In the genomic region with DNA sequence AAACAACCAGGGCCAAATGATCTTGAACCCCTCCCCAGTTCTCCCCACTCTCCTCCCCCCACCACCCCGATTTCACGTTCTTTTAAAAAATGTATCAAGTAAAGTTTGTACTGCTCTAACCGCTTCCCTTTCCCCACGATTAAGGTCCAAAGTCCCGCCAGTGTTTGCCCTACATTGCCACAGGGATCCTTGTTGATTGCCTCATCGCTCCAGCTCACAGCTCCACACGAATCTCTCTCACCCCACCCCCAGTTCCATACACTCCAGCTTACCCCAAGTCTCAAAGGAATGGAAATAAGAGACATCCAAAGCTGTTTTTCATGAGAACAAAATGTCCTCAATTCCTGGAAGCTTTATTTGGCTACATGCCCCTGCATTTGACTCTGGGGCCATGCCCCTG, we compare ENCODE assay signal across 13 mouse cellular contexts. TPM values are rescaled to one million over a fixed set of nuclear protein-coding genes. Genes with fewer than 3 reads are reported as not detected.
DNase-seq lines count a peak whose midpoint lies in the region; ATAC-seq lines count a peak whose summit lies in the region.
"Had no signal": no experiment of that assay in that cellular context is flagged by ENCODE, and none has a peak within 500 bp of the region (broad histone marks: within the 10 kb centered on the region; RNA-seq: fewer than 3 reads in every experiment).

No protein-coding gene starts in this region.

- H3K9me3 ChIP-seq in lung, embryonic 16.5 days (ENCODE audit: control insufficient read depth, low read length): no peaks in the 10 kb centered on the region

- no peak overlapping the region for H3K27ac ChIP-seq in lung, embryonic 16.5 days (ENCODE audit: low read length)
- H3K27ac ChIP-seq: hindbrain, postnatal 0 days; macrophage had no signal

- DNase-seq in lung, postnatal 4 days: no peak
- DNase-seq in kidney, postnatal 36 days: peak; percentile 73 to 79
- DNase-seq in lung, postnatal 14 days: peak; percentile 17
- no peak for DNase-seq in thymus, postnatal 25 days
- DNase-seq in layer of hippocampus, adult 9-10 months (ENCODE audit: low spot score): no peak
- DNase-seq in layer of hippocampus, adult 11-12 months (ENCODE audit: low spot score): no peak
- DNase-seq: cerebellum, adult 9-10 months; heart, postnatal 10 days; midbrain, embryonic 14.5 days had no signal

- no peaks in the 10 kb centered on the region for H3K36me3 ChIP-seq in lung, embryonic 16.5 days (ENCODE audit: control insufficient read depth, insufficient read depth, low read length)

- H3K9ac ChIP-seq in lung, embryonic 16.5 days (ENCODE audit: low read length): no peak overlapping the region

- H3K4me2 ChIP-seq in lung, embryonic 16.5 days (ENCODE audit: low read depth, low read length): no peak overlapping the region

- no peaks in the 10 kb centered on the region for H3K27me3 ChIP-seq in lung, embryonic 16.5 days (ENCODE audit: control insufficient read depth, insufficient read depth, low read depth, low read length)

- 38% methylated on average over 7 of the region's 7 CpGs for WGBS in lung, embryonic 16.5 days

- peaks cover 7% of the 10 kb centered on the region for H3K4me1 ChIP-seq in lung, embryonic 16.5 days (replicated peaks; ENCODE audit: control insufficient read depth, insufficient read depth, low read length)

- H3K4me3 ChIP-seq in lung, embryonic 16.5 days (ENCODE audit: low read length): no peak overlapping the region
- H3K4me3 ChIP-seq: erythroblast, embryonic 14.5 days had no signal

- peak; percentile 41; the same call in 1 of the 2 replicates for ATAC-seq in lung, embryonic 16.5 days (ENCODE audit: low read depth)
- ATAC-seq: hindbrain, postnatal 0 days had no signal

RNA-seq across cellular contexts. Expression of a gene that starts 15.7 kb away (rescaled TPM):
- 242 and 258 TPM in 2 replicates for polyA plus RNA-seq in lung, embryonic 16.5 days (2015; fragmentation: Nextera tagmentation; extraction: Ambion mirVana)

RNA-seq across cellular contexts. Expression of a gene that starts 16.3 kb away (rescaled TPM):
- 450 and 479 TPM in 2 replicates for polyA plus RNA-seq in lung, embryonic 16.5 days (2015; fragmentation: Nextera tagmentation; extraction: Ambion mirVana)

RNA-seq across cellular contexts. Expression of a gene that starts 47.7 kb away (rescaled TPM):
- 0.30 TPM in 1 of 2 replicates, not detected in the other for polyA plus RNA-seq in lung, embryonic 16.5 days (2015; fragmentation: Nextera tagmentation; extraction: Ambion mirVana)
- polyA plus RNA-seq: erythroblast, embryonic 14.5 days; macrophage; midbrain, embryonic 14.5 days had no signal

RNA-seq across cellular contexts. Expression of a gene that starts 54.4 kb away (rescaled TPM):
- 0.08 and 0.10 TPM in 2 replicates for polyA plus RNA-seq in lung, embryonic 16.5 days (2015; fragmentation: Nextera tagmentation; extraction: Ambion mirVana)
- polyA plus RNA-seq: hindbrain, postnatal 0 days; midbrain, embryonic 14.5 days had no signal

Comparison
In these comparisons a context has a peak if more than half of its experiments do, and no peak if none do; other contexts are left out.
1. DNase-seq: peak in kidney, postnatal 36 days (2 of 2) and lung, postnatal 14 days (single experiment); none in lung, postnatal 4 days (0 of 2), thymus, postnatal 25 days (single experiment), layer of hippocampus, adult 9-10 months (single experiment) and layer of hippocampus, adult 11-12 months (single experiment).